Mouse (Mus musculus) B cell, adult 62 days (primary cell): Measurements from ENCODE around the gene Flcn. TPM values are rescaled to one million over a fixed set of nuclear protein-coding genes. Genes with fewer than 3 reads are reported as not detected.

Experiments
- total RNA-seq: library from RNA; stranded (reverse); gene quantifications from 4 replicates; pipeline ENCODE4 v1.2.4, GENCODE M21; 2023

Gene Flcn
- 122 to 136 TPM (median 128 TPM) in 4 replicates for total RNA-seq

DNA sequence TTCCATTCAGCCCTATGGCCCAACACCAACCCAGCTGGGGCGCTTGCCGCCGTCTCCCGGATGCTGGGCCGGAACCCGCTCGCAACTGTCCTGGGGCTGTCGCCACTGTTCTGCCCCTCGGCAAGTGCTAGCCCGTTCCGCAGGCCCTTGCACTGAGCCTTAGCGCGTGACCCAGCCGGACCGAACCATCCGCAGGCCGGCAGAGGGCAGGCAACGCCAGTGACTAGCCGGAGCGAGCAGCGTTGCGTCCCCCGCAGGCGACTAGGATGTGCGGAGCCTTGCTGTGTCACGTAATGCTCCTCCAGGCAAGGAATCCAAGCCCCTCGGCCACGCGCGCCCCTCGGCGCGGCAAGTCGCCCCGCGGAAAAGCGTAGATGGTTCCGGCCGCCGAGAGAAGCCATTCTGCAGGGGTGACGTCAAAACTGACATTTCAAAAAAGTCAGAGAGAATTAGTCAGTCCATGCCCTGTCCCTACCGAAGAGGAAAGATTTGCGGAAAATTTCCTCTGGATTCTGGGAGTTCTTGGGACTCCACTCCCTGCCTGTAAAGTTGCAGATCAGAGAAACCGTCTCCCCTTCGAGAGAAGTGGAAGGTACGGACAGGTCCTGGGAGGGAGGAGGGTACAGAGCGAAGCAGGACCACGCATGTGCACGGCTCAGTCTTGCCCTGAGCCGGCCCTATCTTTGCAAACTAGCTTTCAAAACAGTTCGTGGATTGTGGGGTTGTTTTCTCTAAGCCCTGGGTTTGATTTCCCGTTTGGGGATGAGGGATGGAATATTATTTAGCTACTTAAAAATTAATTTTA is at the start of gene Flcn:
Flcn (minus strand) TSS at position 347 of the 805 bp plus-strand sequence.

DNA sequence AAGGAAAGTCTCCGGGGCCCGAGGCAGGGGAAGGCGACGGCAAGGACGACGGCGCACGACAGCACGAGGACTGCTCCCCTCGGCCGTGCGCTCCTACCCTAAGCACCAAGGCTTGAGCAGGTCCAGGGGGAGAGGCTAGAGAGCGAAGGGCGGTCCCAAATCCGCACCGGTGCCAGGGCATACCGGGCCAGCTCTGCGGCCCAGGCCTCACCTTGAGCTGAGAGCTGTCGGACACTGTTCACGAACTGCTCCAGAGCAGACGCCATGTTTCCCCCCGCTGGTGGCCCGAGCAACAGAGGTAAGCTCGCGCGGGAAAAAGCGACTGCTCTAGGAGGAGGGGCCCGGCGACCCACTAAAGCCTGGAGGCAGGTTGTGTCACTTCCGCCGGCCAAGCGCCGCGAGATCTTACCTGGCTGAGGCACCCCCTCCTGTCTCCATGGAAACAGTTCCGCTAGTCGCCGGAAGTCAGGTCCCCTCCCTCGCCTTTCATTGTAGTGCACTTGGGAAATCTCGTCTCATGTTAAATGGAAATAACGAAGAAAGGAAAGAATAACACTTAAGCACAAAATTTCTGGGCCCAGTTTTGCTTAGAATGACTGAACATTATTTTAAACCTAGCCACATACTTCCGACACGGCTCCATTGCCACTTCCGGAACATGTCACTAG is 29.8 kb upstream of the Flcn start, which contains the start of gene Cops3:
Cops3 (minus strand) TSS at position 380 of the 668 bp plus-strand sequence.

DNA sequence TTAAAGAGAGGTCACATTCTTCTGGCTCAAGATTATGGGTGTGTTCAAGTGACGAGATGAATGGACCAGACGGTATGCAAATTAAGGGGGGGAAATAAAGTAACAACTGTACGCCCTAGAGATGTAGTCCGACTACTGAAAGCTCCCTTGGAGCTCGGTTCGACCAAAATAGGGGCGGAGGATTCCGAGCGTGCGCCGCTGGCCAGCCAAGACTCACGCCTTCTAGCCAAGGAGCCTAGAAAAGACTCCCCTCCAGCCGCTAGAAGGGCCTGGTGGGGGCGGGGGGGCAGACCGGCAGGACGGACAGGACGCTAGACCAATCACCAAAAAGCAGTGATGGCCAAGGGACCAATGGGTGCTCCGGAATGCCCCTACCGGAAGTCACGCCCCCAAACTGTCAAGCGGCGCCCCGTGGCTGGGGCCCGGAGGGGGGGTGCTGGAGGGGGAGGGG is 29.2 kb upstream of the Flcn start, which contains the start of gene Nt5m:
Nt5m (plus strand) TSS at position 440 of the 451 bp plus-strand sequence.

DNA sequence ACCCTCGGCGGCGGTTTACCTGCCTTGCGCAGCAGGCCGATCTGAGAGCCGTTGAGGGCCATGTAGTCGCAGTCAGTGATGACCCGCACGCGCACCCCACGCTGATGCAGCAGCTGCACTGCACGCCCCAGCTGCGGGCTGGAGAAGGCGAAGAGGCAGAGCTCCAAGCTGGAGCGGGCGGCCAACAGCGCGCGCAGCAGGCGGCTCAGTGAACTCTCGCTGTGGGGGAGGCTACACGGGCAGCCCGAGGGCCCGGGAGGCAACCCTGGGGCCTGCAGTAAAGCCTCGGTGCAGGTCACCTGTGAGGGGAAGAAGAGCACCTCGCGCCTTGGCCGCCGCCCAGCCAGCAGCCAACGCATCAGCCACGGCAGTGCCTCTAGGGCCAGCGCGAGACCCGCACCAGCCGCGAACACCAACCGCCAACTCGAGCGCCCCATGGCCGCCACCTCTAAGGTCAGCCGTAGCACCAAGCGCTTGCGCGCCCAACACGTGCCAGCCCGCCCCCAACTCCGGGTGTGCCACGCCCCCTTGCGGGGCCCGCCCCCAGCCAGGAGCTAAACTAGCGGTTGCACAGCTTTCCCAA is 22.5 kb downstream of the Flcn start, which contains the start of gene Pld6:
Pld6 (minus strand) TSS at position 447 of the 583 bp plus-strand sequence.

Other genes with a start within 250 kb of the Flcn start
- gene Olfr222, start 233.8 kb downstream of the Flcn start, total RNA-seq = not detected in 4 replicates
- gene Olfr223, start 216.7 kb downstream of the Flcn start, total RNA-seq = not detected in 4 replicates
- 82.5 to 102 TPM (median 85.8 TPM) in 4 replicates for gene Mprip, start 148.7 kb downstream of the Flcn start, total RNA-seq
- 0.41 to 1.1 TPM (median 0.46 TPM) in 3 of 4 replicates, not detected in the other for gene Pld6, start 22.4 kb downstream of the Flcn start, total RNA-seq
- 7.2 to 11.7 TPM (median 10.5 TPM) in 4 replicates for gene Nt5m, start 29.4 kb upstream of the Flcn start, total RNA-seq
- 87.0 to 108 TPM (median 102 TPM) in 4 replicates for gene Cops3, start 29.8 kb upstream of the Flcn start, total RNA-seq
- gene Med9, start 138.2 kb upstream of the Flcn start, total RNA-seq = 8.5 to 10.8 TPM (median 9.2 TPM) in 4 replicates
- gene Rasd1, start 154.9 kb upstream of the Flcn start, total RNA-seq = 10.8 to 13.2 TPM (median 12.4 TPM) in 4 replicates
- gene Pemt, start 236.5 kb upstream of the Flcn start, total RNA-seq = 0.80 to 1.2 TPM in 2 of 4 replicates, not detected in the others